Mouse (Mus musculus): ENCODE measurements around the gene C5ar2. TPM values are rescaled to one million over a fixed set of nuclear protein-coding genes. Genes with fewer than 3 reads are reported as not detected.

Gene C5ar2
- polyA plus RNA-seq, 1 experiment from 2014 or later = 0.36 TPM

- ATAC-seq (ENCODE audit: borderline replicate concordance, extremely low read depth, low FRiP score, low TSS enrichment) = no peak
- Histone ChIP-seq H3K27ac (no peak overlapping the region), H3K27me3 (no peaks in the 10 kb centered on the region), H3K4me1 (no peaks in the 10 kb centered on the region), H3K4me3 (no peak overlapping the region), H3K9ac (no peak overlapping the region), H3K36me3 (peaks cover 1% of the 10 kb centered on the region; the same call in 1 of the 2 replicates), H3K4me2 (no peak overlapping the region), H3K9me3 (no peaks in the 10 kb centered on the region)
- WGBS = 21% methylated on average over 5 of the region's 5 CpGs
Observed at GRCm38 (mm10) chr7:16192315-16192714, 51.6 kb downstream of the C5ar2 start.

GRCm38 (mm10) chr7:16187494-16187893, 56.5 kb downstream of the C5ar2 start:
- no peaks in the 10 kb centered on the region for H3K27me3 ChIP-seq
- no peak overlapping the region for H3K9ac ChIP-seq
- no peaks in the 10 kb centered on the region for H3K4me1 ChIP-seq
- H3K4me3 ChIP-seq = no peak overlapping the region
- H3K4me2 ChIP-seq = no peak overlapping the region
- no peaks in the 10 kb centered on the region for H3K36me3 ChIP-seq
- 72% methylated on average over 8 of the region's 8 CpGs for WGBS
- ATAC-seq (ENCODE audit: borderline replicate concordance, extremely low read depth, low FRiP score, low TSS enrichment) = no peak
- no peak overlapping the region for H3K27ac ChIP-seq
- no peaks in the 10 kb centered on the region for H3K9me3 ChIP-seq

Other genes with a start within 250 kb of the C5ar2 start
- 5.8 and 8.0 TPM in 2 replicates for gene Bicra, start 196.2 kb downstream of the C5ar2 start, polyA plus RNA-seq (2015; fragmentation: Nextera tagmentation; extraction: Ambion mirVana)
- 0.04 TPM in 1 of 2 replicates, not detected in the other for gene Zfp541, start 182.3 kb downstream of the C5ar2 start, polyA plus RNA-seq (2015; fragmentation: Nextera tagmentation; extraction: Ambion mirVana)
- gene Napa, start 145.7 kb downstream of the C5ar2 start, polyA plus RNA-seq (2015; fragmentation: Nextera tagmentation; extraction: Ambion mirVana) = 168 and 178 TPM in 2 replicates
- gene Kptn, start 124.3 kb downstream of the C5ar2 start, polyA plus RNA-seq (2015; fragmentation: Nextera tagmentation; extraction: Ambion mirVana) = 28.5 and 31.7 TPM in 2 replicates
- gene Slc8a2, start 114.3 kb downstream of the C5ar2 start, polyA plus RNA-seq (2015; fragmentation: Nextera tagmentation; extraction: Ambion mirVana) = 0.10 and 0.12 TPM in 2 replicates
- 20.2 and 20.6 TPM in 2 replicates for gene Meis3, start 69.1 kb downstream of the C5ar2 start, polyA plus RNA-seq (2015; fragmentation: Nextera tagmentation; extraction: Ambion mirVana)
- 13.4 and 15.3 TPM in 2 replicates for gene Dhx34, start 22.1 kb downstream of the C5ar2 start, polyA plus RNA-seq (2015; fragmentation: Nextera tagmentation; extraction: Ambion mirVana)
- gene C5ar1, start 15.4 kb upstream of the C5ar2 start, polyA plus RNA-seq (2015; fragmentation: Nextera tagmentation; extraction: Ambion mirVana) = 2.5 and 2.7 TPM in 2 replicates
- gene Inafm1, start 29.5 kb upstream of the C5ar2 start, polyA plus RNA-seq (2015; fragmentation: Nextera tagmentation; extraction: Ambion mirVana) = 14.7 and 16.4 TPM in 2 replicates
- gene Ccdc9, start 42.6 kb upstream of the C5ar2 start, polyA plus RNA-seq (2015; fragmentation: Nextera tagmentation; extraction: Ambion mirVana) = 22.4 and 23.0 TPM in 2 replicates
- gene Bbc3, start 64.2 kb upstream of the C5ar2 start, polyA plus RNA-seq (2015; fragmentation: Nextera tagmentation; extraction: Ambion mirVana) = 10.3 and 12.0 TPM in 2 replicates
- gene Sae1, start 143.7 kb upstream of the C5ar2 start, polyA plus RNA-seq (2015; fragmentation: Nextera tagmentation; extraction: Ambion mirVana) = 340 and 341 TPM in 2 replicates
- 18.0 and 18.4 TPM in 2 replicates for gene Zc3h4, start 156.8 kb upstream of the C5ar2 start, polyA plus RNA-seq (2015; fragmentation: Nextera tagmentation; extraction: Ambion mirVana)
- 43.2 and 48.5 TPM in 2 replicates for gene Tmem160, start 208.6 kb upstream of the C5ar2 start, polyA plus RNA-seq (2015; fragmentation: Nextera tagmentation; extraction: Ambion mirVana)
- gene Npas1, start 233.6 kb upstream of the C5ar2 start, polyA plus RNA-seq (2015; fragmentation: Nextera tagmentation; extraction: Ambion mirVana) = 0.21 and 0.26 TPM in 2 replicates

All from lung, embryonic 15.5 days (tissue).